Comparison of ENCODE assay signal across 8 mouse cellular contexts in the genomic region with DNA sequence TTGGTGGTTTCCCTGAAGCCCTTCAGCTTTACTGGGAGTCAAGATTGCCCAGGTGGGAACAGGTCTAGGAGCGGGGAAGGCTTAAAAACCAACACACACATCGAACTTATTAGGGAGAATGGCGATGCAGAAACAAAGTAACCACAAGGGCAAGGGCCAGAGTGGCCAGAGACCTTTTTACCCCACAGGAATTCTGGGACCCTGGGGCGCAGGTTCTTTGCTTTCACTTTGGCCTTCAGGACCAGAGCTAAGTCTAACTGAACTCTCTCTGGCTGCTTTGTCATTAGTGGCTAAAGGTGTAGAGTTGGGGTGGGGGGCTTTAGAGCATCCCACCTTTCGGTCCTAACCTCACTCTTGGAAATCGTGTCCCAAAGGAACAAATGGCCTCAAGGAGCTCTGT. TPM values are rescaled to one million over a fixed set of nuclear protein-coding genes. Genes with fewer than 3 reads are reported as not detected.
DNase-seq lines count a peak whose midpoint lies in the region; ATAC-seq and TF ChIP-seq lines count a peak whose summit lies in the region.

No protein-coding gene starts in this region.

- WGBS in kidney, postnatal 0 days, result 3% methylated on average over 6 of the region's 6 CpGs
- WGBS in embryonic facial prominence, embryonic 13.5 days, result 2% methylated on average over 6 of the region's 6 CpGs
- WGBS in hindbrain, embryonic 14.5 days, result 3% methylated on average over 6 of the region's 6 CpGs
- WGBS in midbrain, postnatal 0 days, result 17% methylated on average over 6 of the region's 6 CpGs

- ATAC-seq in kidney, postnatal 0 days (replicated peaks; ENCODE audit: low FRiP score, low read depth), result no peak
- no peak for ATAC-seq in embryonic facial prominence, embryonic 13.5 days (ENCODE audit: insufficient number of reproducible peaks, insufficient read depth, low FRiP score, low TSS enrichment, low read depth)
- no peak for ATAC-seq in hindbrain, embryonic 14.5 days (ENCODE audit: low FRiP score)
- no peak for ATAC-seq in midbrain, postnatal 0 days (ENCODE audit: low FRiP score)

- no peak for TF ChIP-seq CTCF in kidney, postnatal 0 days (IDR thresholded peaks at IDR 0.05; ENCODE audit: low read depth)
- no peak for TF ChIP-seq CTCF in midbrain, postnatal 0 days (IDR thresholded peaks at IDR 0.05)

- no peak for DNase-seq in kidney, postnatal 0 days (ENCODE audit: low spot score)
- no peak for DNase-seq in kidney, adult 18-20 months
- DNase-seq in hindbrain, embryonic 14.5 days (ENCODE audit: low spot score), result no peak
- DNase-seq in midbrain, postnatal 0 days (ENCODE audit: low spot score), result no peak
- no peak for DNase-seq in retina, postnatal 1 day
- no peak for DNase-seq in gastrocnemius, postnatal 4 days (ENCODE audit: low spot score in 2 of 2)
- no peak for DNase-seq in layer of hippocampus, adult 11-12 months (ENCODE audit: low spot score)

- H3K4me2 ChIP-seq in kidney, postnatal 0 days (ENCODE audit: low read length), result peak overlapping the region; percentile 53; the same call in 1 of the 2 replicates
- H3K4me2 ChIP-seq in embryonic facial prominence, embryonic 13.5 days, result 0 out of 2 replicates have a peak overlapping the region, but pooled peaks have one; percentile 41
- peak overlapping the region; percentile 94 for H3K4me2 ChIP-seq in hindbrain, embryonic 14.5 days (replicated peaks)
- peak overlapping the region; percentile 72 for H3K4me2 ChIP-seq in midbrain, postnatal 0 days (ENCODE audit: low read depth, low read length, poor library complexity, severe bottlenecking)

- H3K27me3 ChIP-seq in kidney, postnatal 0 days (ENCODE audit: insufficient read depth, low read length), result peaks cover 88% of the 10 kb centered on the region
- peaks cover 100% of the 10 kb centered on the region for H3K27me3 ChIP-seq in embryonic facial prominence, embryonic 13.5 days
- H3K27me3 ChIP-seq in hindbrain, embryonic 14.5 days (ENCODE audit: control insufficient read depth, insufficient read depth, low read length), result peaks cover 3% of the 10 kb centered on the region; the same call in 1 of the 2 replicates
- peaks cover 13% of the 10 kb centered on the region for H3K27me3 ChIP-seq in midbrain, postnatal 0 days (ENCODE audit: insufficient read depth, low read length)

- H3K9ac ChIP-seq in kidney, postnatal 0 days (ENCODE audit: low read depth, low read length), result no peak overlapping the region
- H3K9ac ChIP-seq in embryonic facial prominence, embryonic 13.5 days, result no peak overlapping the region
- peak overlapping the region; percentile 96 for H3K9ac ChIP-seq in hindbrain, embryonic 14.5 days
- H3K9ac ChIP-seq in midbrain, postnatal 0 days (replicated peaks; ENCODE audit: low read length, poor library complexity, severe bottlenecking), result peak overlapping the region; percentile 87

- peaks cover 6% of the 10 kb centered on the region; the same call in 1 of the 2 replicates for H3K4me1 ChIP-seq in kidney, postnatal 0 days (replicated peaks; ENCODE audit: insufficient read depth, low read length)
- H3K4me1 ChIP-seq in embryonic facial prominence, embryonic 13.5 days, result peaks cover 19% of the 10 kb centered on the region
- H3K4me1 ChIP-seq in hindbrain, embryonic 14.5 days (replicated peaks; ENCODE audit: control insufficient read depth, insufficient read depth, low read length), result peaks cover 33% of the 10 kb centered on the region
- peaks cover 5% of the 10 kb centered on the region; the same call in 1 of the 2 replicates for H3K4me1 ChIP-seq in midbrain, postnatal 0 days (ENCODE audit: insufficient read depth, low read length)

- H3K4me3 ChIP-seq in kidney, postnatal 0 days (replicated peaks; ENCODE audit: low read depth, low read length), result peak overlapping the region; percentile 30; the same call in 1 of the 2 replicates
- peak overlapping the region; percentile 25; the same call in 1 of the 2 replicates for H3K4me3 ChIP-seq in embryonic facial prominence, embryonic 13.5 days
- peak overlapping the region; percentile 68 for H3K4me3 ChIP-seq in hindbrain, embryonic 14.5 days (replicated peaks; ENCODE audit: low read length)
- peak overlapping the region; percentile 46 for H3K4me3 ChIP-seq in midbrain, postnatal 0 days (ENCODE audit: low read depth, low read length)

- no peaks in the 10 kb centered on the region for H3K36me3 ChIP-seq in kidney, postnatal 0 days (ENCODE audit: insufficient read depth, low read length)
- H3K36me3 ChIP-seq in embryonic facial prominence, embryonic 13.5 days, result no peaks in the 10 kb centered on the region
- peaks cover 36% of the 10 kb centered on the region for H3K36me3 ChIP-seq in hindbrain, embryonic 14.5 days (replicated peaks; ENCODE audit: control insufficient read depth, insufficient read depth)
- H3K36me3 ChIP-seq in midbrain, postnatal 0 days (ENCODE audit: insufficient read depth, low read length), result peaks cover 5% of the 10 kb centered on the region; the same call in 1 of the 2 replicates

- no peaks in the 10 kb centered on the region for H3K9me3 ChIP-seq in kidney, postnatal 0 days (replicated peaks; ENCODE audit: low read length)
- no peaks in the 10 kb centered on the region for H3K9me3 ChIP-seq in embryonic facial prominence, embryonic 13.5 days
- no peaks in the 10 kb centered on the region for H3K9me3 ChIP-seq in hindbrain, embryonic 14.5 days (ENCODE audit: control insufficient read depth, low read length)
- no peaks in the 10 kb centered on the region for H3K9me3 ChIP-seq in midbrain, postnatal 0 days (ENCODE audit: low read length)

- no peak overlapping the region for H3K27ac ChIP-seq in kidney, postnatal 0 days
- no peak overlapping the region for H3K27ac ChIP-seq in embryonic facial prominence, embryonic 13.5 days
- peak overlapping the region; percentile 98 for H3K27ac ChIP-seq in hindbrain, embryonic 14.5 days
- peak overlapping the region; percentile 87 for H3K27ac ChIP-seq in midbrain, postnatal 0 days (ENCODE audit: low read depth, low read length)

RNA-seq across cellular contexts. Expression of gene Rhbg, which starts 38.4 kb away (rescaled TPM):
- polyA plus RNA-seq in kidney, postnatal 0 days (2015; fragmentation: Nextera tagmentation; extraction: Ambion mirVana), result 23.2 and 24.2 TPM in 2 replicates
- polyA plus RNA-seq in embryonic facial prominence, embryonic 13.5 days (2015; fragmentation: Nextera tagmentation; extraction: Ambion mirVana), result 3.3 and 6.7 TPM in 2 replicates
- 0.48 and 0.76 TPM in 2 replicates for polyA plus RNA-seq in hindbrain, embryonic 14.5 days (2014; fragmentation: Nextera tagmentation; extraction: Ambion mirVana)
- 0.94 and 1.0 TPM in 2 replicates for total RNA-seq in midbrain, postnatal 0 days (2014; rRNA removed)
- 0.21 and 0.41 TPM in 2 replicates for polyA plus RNA-seq in midbrain, postnatal 0 days (2015; fragmentation: Nextera tagmentation; extraction: Ambion mirVana)
- total RNA-seq in gastrocnemius, postnatal 4 days (2021), result under 1 TPM in 1 of 2 experiments, not detected in 1; 0.16 TPM

Comparison
In these comparisons a context has a peak if more than half of its experiments do, and no peak if none do; other contexts are left out.
1. H3K27ac ChIP-seq: peak in hindbrain, embryonic 14.5 days (single experiment) and midbrain, postnatal 0 days (single experiment); none in kidney, postnatal 0 days (single experiment) and embryonic facial prominence, embryonic 13.5 days (single experiment).
2. H3K4me2 ChIP-seq: peak in every context shown above with its lines; median percentile 94 in hindbrain, embryonic 14.5 days; 72 in midbrain, postnatal 0 days; 53 in kidney, postnatal 0 days; 41 in embryonic facial prominence, embryonic 13.5 days.
3. H3K9ac ChIP-seq: peak in hindbrain, embryonic 14.5 days (single experiment) and midbrain, postnatal 0 days (single experiment); none in kidney, postnatal 0 days (single experiment) and embryonic facial prominence, embryonic 13.5 days (single experiment).
4. Peak in every context shown above with its lines, with median percentiles within 50 percentile points of each other: H3K4me3 ChIP-seq.